Comparison of ENCODE assay signal across 9 mouse cellular contexts in genomic region chr8:41824928-41825327, GRCm38 (mm10).
DNase-seq lines count a peak whose midpoint lies in the region; ATAC-seq and TF ChIP-seq lines count a peak whose summit lies in the region.
"Had no signal": no experiment of that assay in that cellular context is flagged by ENCODE, and none has a peak within 500 bp of the region (broad histone marks: within the 10 kb centered on the region; RNA-seq: fewer than 3 reads in every experiment).

No protein-coding gene starts in this region.

- TF ChIP-seq POLR2A in lung, adult 2 months (IDR thresholded peaks at IDR 0.05; ENCODE audit: borderline replicate concordance, extremely low read depth, low read depth, low read length) = no peak

- no peak for TF ChIP-seq CTCF in lung, adult 2 months (IDR thresholded peaks at IDR 0.05; ENCODE audit: insufficient read depth, low read length)
- TF ChIP-seq CTCF in left cerebral cortex, adult 2 months (IDR thresholded peaks at IDR 0.05) = peak; percentile 75
- peak; percentile 72 for TF ChIP-seq CTCF in midbrain, postnatal 0 days (IDR thresholded peaks at IDR 0.05)

- H3K27me3 ChIP-seq in midbrain, postnatal 0 days (ENCODE audit: insufficient read depth, low read length) = no peaks in the 10 kb centered on the region
- H3K27me3 ChIP-seq: embryonic facial prominence, embryonic 15.5 days had no signal

- 19% methylated on average over 7 of the region's 7 CpGs for WGBS in lung, adult 2 months
- 36% methylated on average over 7 of the region's 7 CpGs for WGBS in midbrain, postnatal 0 days

- peak; percentile 89 for ATAC-seq in common myeloid progenitor, adult 5-6 weeks (replicated peaks; ENCODE audit: low read depth, poor library complexity, severe bottlenecking)
- no peak for ATAC-seq in midbrain, postnatal 0 days (ENCODE audit: low FRiP score)
- ATAC-seq in CD4-positive, CD25-positive, alpha-beta regulatory T cell, adult 4 months = no peak

- H3K36me3 ChIP-seq in midbrain, postnatal 0 days (ENCODE audit: insufficient read depth, low read length) = no peaks in the 10 kb centered on the region
- H3K36me3 ChIP-seq: embryonic facial prominence, embryonic 15.5 days had no signal

- no peaks in the 10 kb centered on the region for H3K9me3 ChIP-seq in midbrain, postnatal 0 days (ENCODE audit: low read length)
- H3K9me3 ChIP-seq: embryonic facial prominence, embryonic 15.5 days had no signal

- H3K4me1 ChIP-seq in lung, adult 2 months (ENCODE audit: control insufficient read depth, insufficient read depth, low read length) = no peaks in the 10 kb centered on the region
- H3K4me1 ChIP-seq in midbrain, postnatal 0 days (ENCODE audit: insufficient read depth, low read length) = no peaks in the 10 kb centered on the region
- H3K4me1 ChIP-seq: embryonic facial prominence, embryonic 15.5 days had no signal

- no peak overlapping the region for H3K4me2 ChIP-seq in midbrain, postnatal 0 days (ENCODE audit: low read depth, low read length, poor library complexity, severe bottlenecking)
- H3K4me2 ChIP-seq: embryonic facial prominence, embryonic 15.5 days had no signal

- intact Hi-C loops in heart, postnatal 10 days (cut with DNase I) = loop anchor here (2.0 to 10.0 kb wide), 2 partner anchors 250 to 396 kb away; no protein-coding TSS in a partner anchor
- intact Hi-C loops in left cerebral cortex, adult 2 months (cut with DNase I) = loop anchor here (5.0 to 10.0 kb wide), 5 partner anchors 142 to 1340 kb away; no protein-coding TSS in a partner anchor

- H3K27ac ChIP-seq in left cerebral cortex, adult 2 months = no peak overlapping the region
- no peak overlapping the region for H3K27ac ChIP-seq in midbrain, postnatal 0 days (ENCODE audit: low read depth, low read length)
- H3K27ac ChIP-seq: embryonic facial prominence, embryonic 15.5 days had no signal

- H3K9ac ChIP-seq in midbrain, postnatal 0 days (replicated peaks; ENCODE audit: low read length, poor library complexity, severe bottlenecking) = no peak overlapping the region
- H3K9ac ChIP-seq: embryonic facial prominence, embryonic 15.5 days had no signal

- H3K4me3 ChIP-seq in lung, adult 2 months (replicated peaks; ENCODE audit: extremely low read depth, low read depth, low read length) = no peak overlapping the region
- no peak overlapping the region for H3K4me3 ChIP-seq in left cerebral cortex, adult 2 months
- H3K4me3 ChIP-seq in midbrain, postnatal 0 days (ENCODE audit: low read depth, low read length) = no peak overlapping the region
- H3K4me3 ChIP-seq: embryonic facial prominence, embryonic 15.5 days had no signal

- DNase-seq in lung, adult 18-20 months = peak; percentile 3 to 9
- no peak for DNase-seq in lung, adult 2 months
- peak; percentile 24 for DNase-seq in WW6 (ENCODE audit: low read depth, low spot score)
- peak; percentile 48 to 73 for DNase-seq in heart, postnatal 10 days
- peak; percentile 61 to 78 for DNase-seq in left cerebral cortex, adult 2 months (ENCODE audit: extremely low spot score in 1 of 2, low spot score in 2 of 2)
- DNase-seq in midbrain, postnatal 0 days (ENCODE audit: low spot score) = peak; percentile 77
